Mouse (Mus musculus) neural tube, embryonic 12.5 days (tissue): ENCODE results near the gene Prr29. TPM values are rescaled to one million over a fixed set of nuclear protein-coding genes. Genes with fewer than 3 reads are reported as not detected.
"Not testable (repeated sequence)": the region's sequence is repeated elsewhere in the genome, so short reads cannot be mapped to it uniquely, and the experiment has no call there.

Experiments used
- ATAC-seq: fragments of 200-750 bp; cut with Nextera tagmentation; 2 replicates; pipeline ENCODE4 v1.8.0; 2017; ENCODE audit warnings: low read depth, mild to moderate bottlenecking, moderate TSS enrichment, moderate library complexity; ENCODE audit not compliant: low FRiP score
- H3K27ac ChIP-seq: fragments of 300-500 bp; sonication (generic); 2 replicates; pipeline ENCODE4 v1.5.1; 2016
- H3K27me3 ChIP-seq: fragments of 300-500 bp; sonication (generic); replicated peaks from 2 replicates; pipeline ENCODE4 v1.6.1; 2016; ENCODE audit warnings: mild to moderate bottlenecking
- H3K36me3 ChIP-seq: fragments of 300-500 bp; sonication (generic); 2 replicates; pipeline ENCODE4 v1.6.1; 2016; ENCODE audit warnings: mild to moderate bottlenecking
- H3K4me1 ChIP-seq: fragments of 300-500 bp; sonication (generic); 2 replicates; pipeline ENCODE4 v1.6.1; 2016
- H3K4me2 ChIP-seq: fragments of 300-500 bp; sonication (generic); replicated peaks from 2 replicates; pipeline ENCODE4 v1.6.1; 2016; ENCODE audit warnings: mild to moderate bottlenecking
- H3K4me3 ChIP-seq: fragments of 300-500 bp; sonication (generic); 2 replicates; pipeline ENCODE4 v1.5.1; 2016
- H3K9ac ChIP-seq: fragments of 300-500 bp; sonication (generic); 2 replicates; pipeline ENCODE4 v1.6.1; 2016; ENCODE audit warnings: mild to moderate bottlenecking
- H3K9me3 ChIP-seq: fragments of 300-500 bp; sonication (generic); 2 replicates; pipeline ENCODE4 v1.6.1; 2016; ENCODE audit warnings: mild to moderate bottlenecking
- WGBS: fragments of 180-500 bp; shearing (Covaris S2); methylation state at CpG from one replicate; pipeline ENCODE4 v1.1.7; 2016; 5-methylcytosine and 5-hydroxymethylcytosine counted together
- polyA plus RNA-seq: library from polyadenylated mRNA; unstranded; fragments of >200 nt; fragmentation: Nextera tagmentation; extraction: Ambion mirVana; gene quantifications from 2 replicates; pipeline ENCODE4 v1.2.1, GENCODE M21; 2016

Prr29 gene
- polyA plus RNA-seq, 1 experiment from 2014 or later: not detected

- 79% methylated on average over 5 of the region's 5 CpGs for WGBS
- Histone ChIP-seq H3K4me2 (no peak overlapping the region), H3K4me3 (no peak overlapping the region), H3K9ac (no peak overlapping the region), H3K27me3 (no peaks in the 10 kb centered on the region), H3K36me3 (no peaks in the 10 kb centered on the region), H3K27ac (no peak overlapping the region), H3K4me1 (no peaks in the 10 kb centered on the region), H3K9me3 (no peaks in the 10 kb centered on the region)
- ATAC-seq: no peak
Measured at GRCm38 (mm10) chr11:106338029-106338428, 27.2 kb upstream of the Prr29 start.

- WGBS: 82% methylated on average over 7 of the region's 7 CpGs
- Histone ChIP-seq H3K4me3 (no peak overlapping the region), H3K27me3 (no peaks in the 10 kb centered on the region), H3K4me2 (no peak overlapping the region), H3K9ac (no peak overlapping the region), H3K36me3 (no peaks in the 10 kb centered on the region), H3K9me3 (no peaks in the 10 kb centered on the region), H3K4me1 (no peaks in the 10 kb centered on the region), H3K27ac (no peak overlapping the region)
- ATAC-seq: no peak
Measured at GRCm38 (mm10) chr11:106338870-106339269, 26.4 kb upstream of the Prr29 start.

GRCm38 (mm10) chr11:106339323-106339722 lies 25.9 kb upstream of the Prr29 start:
- H3K9me3 ChIP-seq, H3K9ac ChIP-seq, H3K4me3 ChIP-seq, H3K27ac ChIP-seq, H3K27me3 ChIP-seq, H3K4me2 ChIP-seq, H3K4me1 ChIP-seq, H3K36me3 ChIP-seq, ATAC-seq: not testable (repeated sequence)
- 93% methylated on average over 4 of the region's 4 CpGs for WGBS

- H3K9me3 ChIP-seq: no peaks in the 10 kb centered on the region
- H3K4me1 ChIP-seq: no peaks in the 10 kb centered on the region
- H3K27me3 ChIP-seq: no peaks in the 10 kb centered on the region
- no peaks in the 10 kb centered on the region for H3K36me3 ChIP-seq
- no peak overlapping the region for H3K4me3 ChIP-seq
- no peak overlapping the region for H3K9ac ChIP-seq
- WGBS: 90% methylated on average over 9 of the region's 9 CpGs
- H3K27ac ChIP-seq: no peak overlapping the region
- no peak overlapping the region for H3K4me2 ChIP-seq
- no peak for ATAC-seq
Measured at GRCm38 (mm10) chr11:106340990-106341520, 24.2 kb upstream of the Prr29 start.

GRCm38 (mm10) chr11:106344910-106345309 lies 20.4 kb upstream of the Prr29 start:
- WGBS: 74% methylated on average over 6 of the region's 6 CpGs
- H3K36me3 ChIP-seq: no peaks in the 10 kb centered on the region
- H3K4me3 ChIP-seq: no peak overlapping the region
- no peak overlapping the region for H3K9ac ChIP-seq
- H3K4me2 ChIP-seq: no peak overlapping the region
- no peak overlapping the region for H3K27ac ChIP-seq
- H3K27me3 ChIP-seq: no peaks in the 10 kb centered on the region
- ATAC-seq: no peak
- no peaks in the 10 kb centered on the region for H3K9me3 ChIP-seq
- H3K4me1 ChIP-seq: no peaks in the 10 kb centered on the region

GRCm38 (mm10) chr11:106349772-106350171 lies 15.5 kb upstream of the Prr29 start:
- H3K9me3 ChIP-seq: no peaks in the 10 kb centered on the region
- no peak overlapping the region for H3K27ac ChIP-seq
- no peaks in the 10 kb centered on the region for H3K36me3 ChIP-seq
- ATAC-seq: no peak
- no peak overlapping the region for H3K4me3 ChIP-seq
- 88% methylated on average over 6 of the region's 6 CpGs for WGBS
- H3K27me3 ChIP-seq: no peaks in the 10 kb centered on the region
- no peak overlapping the region for H3K4me2 ChIP-seq
- H3K4me1 ChIP-seq: no peaks in the 10 kb centered on the region
- H3K9ac ChIP-seq: no peak overlapping the region

- no peaks in the 10 kb centered on the region for H3K9me3 ChIP-seq
- H3K9ac ChIP-seq: no peak overlapping the region
- H3K4me1 ChIP-seq: no peaks in the 10 kb centered on the region
- no peak for ATAC-seq
- H3K4me2 ChIP-seq: no peak overlapping the region
- no peaks in the 10 kb centered on the region for H3K36me3 ChIP-seq
- H3K27me3 ChIP-seq: no peaks in the 10 kb centered on the region
- 74% methylated on average over 4 of the region's 5 CpGs for WGBS
- no peak overlapping the region for H3K27ac ChIP-seq
- H3K4me3 ChIP-seq: no peak overlapping the region
Measured at GRCm38 (mm10) chr11:106350853-106351252, 14.4 kb upstream of the Prr29 start.

GRCm38 (mm10) chr11:106351253-106351652 lies 14.0 kb upstream of the Prr29 start:
- no peaks in the 10 kb centered on the region for H3K36me3 ChIP-seq

GRCm38 (mm10) chr11:106351941-106352340 lies 13.3 kb upstream of the Prr29 start:
- H3K36me3 ChIP-seq: no peaks in the 10 kb centered on the region
- H3K4me3 ChIP-seq: no peak overlapping the region
- 81% methylated on average over 4 of the region's 4 CpGs for WGBS
- no peaks in the 10 kb centered on the region for H3K27me3 ChIP-seq
- no peak overlapping the region for H3K27ac ChIP-seq
- no peaks in the 10 kb centered on the region for H3K4me1 ChIP-seq
- no peak overlapping the region for H3K9ac ChIP-seq
- ATAC-seq: no peak
- no peak overlapping the region for H3K4me2 ChIP-seq
- no peaks in the 10 kb centered on the region for H3K9me3 ChIP-seq

More at GRCm38 (mm10) chr11:106351253-106351652, 14.0 kb upstream of the Prr29 start:
- H3K4me3 ChIP-seq: no peak overlapping the region
- no peak overlapping the region for H3K4me2 ChIP-seq
- no peaks in the 10 kb centered on the region for H3K9me3 ChIP-seq
- no peak overlapping the region for H3K27ac ChIP-seq
- H3K9ac ChIP-seq: no peak overlapping the region
- no peaks in the 10 kb centered on the region for H3K27me3 ChIP-seq
- H3K4me1 ChIP-seq: no peaks in the 10 kb centered on the region
- ATAC-seq: no peak
- WGBS: 66% methylated on average over 3 of the region's 3 CpGs

- Histone ChIP-seq H3K9ac (no peak within 1 kb of the TSS), H3K4me3 (no peak within 1 kb of the TSS), H3K36me3 (no peaks in the 10 kb centered on the region), H3K4me1 (no peaks in the 10 kb centered on the region), H3K27ac (no peak within 1 kb of the TSS), H3K27me3 (no peaks in the 10 kb centered on the region), H3K9me3 (no peaks in the 10 kb centered on the region), H3K4me2 (no peak within 1 kb of the TSS)
- ATAC-seq: no peak
- 88% methylated on average over 12 of the region's 12 CpGs for WGBS
Measured at GRCm38 (mm10) chr11:106353188-106353587, 12.1 kb upstream of the Prr29 start, which contains the start of gene Scn4a. TSS of gene Scn4a (minus strand) at chr11:106353288.

GRCm38 (mm10) chr11:106354181-106354580 lies 11.1 kb upstream of the Prr29 start:
- Histone ChIP-seq H3K4me1 (no peaks in the 10 kb centered on the region), H3K27ac (no peak overlapping the region), H3K4me3 (no peak overlapping the region), H3K9ac (no peak overlapping the region), H3K9me3 (no peaks in the 10 kb centered on the region), H3K4me2 (no peak overlapping the region), H3K36me3 (no peaks in the 10 kb centered on the region), H3K27me3 (no peaks in the 10 kb centered on the region)
- ATAC-seq: no peak
- WGBS: 45% methylated on average over 1 of the region's 1 CpGs

GRCm38 (mm10) chr11:106355382-106356128 lies 9.7 kb upstream of the Prr29 start:
- H3K27ac ChIP-seq: no peak overlapping the region
- H3K4me1 ChIP-seq: no peaks in the 10 kb centered on the region
- 72% methylated on average over 19 of the region's 19 CpGs for WGBS
- H3K36me3 ChIP-seq: no peaks in the 10 kb centered on the region
- no peak overlapping the region for H3K9ac ChIP-seq
- no peak overlapping the region for H3K4me3 ChIP-seq
- H3K9me3 ChIP-seq: no peaks in the 10 kb centered on the region
- H3K4me2 ChIP-seq: no peak overlapping the region
- no peak for ATAC-seq
- no peaks in the 10 kb centered on the region for H3K27me3 ChIP-seq

GRCm38 (mm10) chr11:106359350-106359749 lies 5.9 kb upstream of the Prr29 start:
- Histone ChIP-seq H3K4me1 (no peaks in the 10 kb centered on the region), H3K36me3 (no peaks in the 10 kb centered on the region), H3K27ac (no peak overlapping the region), H3K9me3 (no peaks in the 10 kb centered on the region), H3K9ac (no peak overlapping the region), H3K4me3 (no peak overlapping the region), H3K4me2 (no peak overlapping the region), H3K27me3 (no peaks in the 10 kb centered on the region)
- WGBS: 24% methylated on average over 5 of the region's 5 CpGs
- no peak for ATAC-seq
